Mouse (Mus musculus) urinary bladder, postnatal 36 days (tissue): ENCODE data around the gene Erp44.

Source experiments
- DNase-seq, 2 experiments: peaks; one replicate each; pipeline ENCODE4 v3.0.0; 2022; ENCODE audit warnings: low spot score in 2 of 2, mixed read lengths in 1 of 2

The Erp44 gene

GRCm38 (mm10) chr4:48239046-48239445 lies 40.3 kb downstream of the Erp44 start:
- DNase-seq = no peak

DNA sequence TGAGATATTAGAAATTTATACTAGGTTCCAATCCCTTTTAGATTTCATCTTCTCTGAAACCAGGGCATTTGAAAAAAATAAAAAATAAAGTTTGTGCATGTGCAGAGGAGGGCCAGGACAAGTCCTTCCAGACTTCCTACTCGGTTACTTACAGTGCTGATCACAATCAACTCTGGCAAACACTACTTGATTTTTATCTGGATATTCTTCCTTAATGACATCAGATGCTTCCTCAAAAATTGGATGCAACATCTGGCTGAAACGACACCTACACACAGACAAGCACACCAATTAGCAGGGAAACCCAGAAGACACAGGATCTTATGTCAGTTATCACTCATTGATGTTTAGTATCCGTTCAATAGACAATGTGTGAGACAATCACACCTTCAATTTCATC lies 42.6 kb downstream of the Erp44 start:
- no peak for DNase-seq

GRCm38 (mm10) chr4:48226800-48227199 lies 52.6 kb downstream of the Erp44 start:
- DNase-seq = peak in 1 of 2 experiments; percentile 16

GRCm38 (mm10) chr4:48225604-48226003 lies 53.8 kb downstream of the Erp44 start:
- peak in 1 of 2 experiments; percentile 46 for DNase-seq

DNA sequence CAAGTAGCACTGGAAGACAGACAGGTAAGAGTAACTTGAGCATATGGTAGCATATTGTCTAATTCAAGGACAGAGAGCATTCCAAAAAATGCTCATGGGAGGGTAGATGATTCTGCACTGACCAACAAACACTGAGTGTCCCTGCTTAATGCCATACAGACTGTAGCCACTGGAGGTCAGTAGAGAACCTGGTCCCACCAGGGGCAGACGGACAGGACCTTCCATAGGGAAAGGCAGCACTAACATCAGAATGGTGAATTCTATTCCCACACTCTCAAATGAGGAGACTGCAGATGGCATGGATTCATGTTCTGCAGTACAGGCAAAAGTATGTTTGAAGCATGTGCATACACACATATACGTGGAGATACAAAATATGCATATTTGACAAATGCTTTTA lies 54.2 kb downstream of the Erp44 start:
- DNase-seq = peak; percentile 69 to 73

GRCm38 (mm10) chr4:48203564-48203963 lies 75.8 kb downstream of the Erp44 start:
- no peak for DNase-seq

- no peak for DNase-seq
These were observed 80.9 kb downstream of the Erp44 start for GRCm38 (mm10) chr4:48198447-48198846.

DNA sequence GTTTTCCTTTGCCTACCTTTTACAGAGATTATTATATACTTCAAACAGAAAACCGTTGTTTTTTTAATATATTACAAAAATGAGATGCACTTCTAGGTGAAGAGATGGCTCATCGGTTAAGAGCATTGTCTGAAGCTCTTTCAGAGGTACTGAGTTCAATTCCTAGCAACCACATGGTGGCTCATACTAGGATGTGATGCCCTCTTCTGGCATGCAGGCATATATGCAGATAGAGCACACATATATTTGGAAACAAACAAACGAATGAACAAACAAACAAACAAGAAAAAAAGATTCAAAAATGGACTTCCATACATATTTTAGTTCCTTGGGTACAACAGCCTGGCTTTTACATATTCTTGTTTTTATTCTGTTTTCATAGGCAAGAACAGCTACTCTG lies 81.4 kb downstream of the Erp44 start:
- no peak for DNase-seq

GRCm38 (mm10) chr4:48182115-48182806 lies 97.1 kb downstream of the Erp44 start:
- no peak for DNase-seq

GRCm38 (mm10) chr4:48181366-48181765 lies 98.0 kb downstream of the Erp44 start:
- no peak for DNase-seq

DNA sequence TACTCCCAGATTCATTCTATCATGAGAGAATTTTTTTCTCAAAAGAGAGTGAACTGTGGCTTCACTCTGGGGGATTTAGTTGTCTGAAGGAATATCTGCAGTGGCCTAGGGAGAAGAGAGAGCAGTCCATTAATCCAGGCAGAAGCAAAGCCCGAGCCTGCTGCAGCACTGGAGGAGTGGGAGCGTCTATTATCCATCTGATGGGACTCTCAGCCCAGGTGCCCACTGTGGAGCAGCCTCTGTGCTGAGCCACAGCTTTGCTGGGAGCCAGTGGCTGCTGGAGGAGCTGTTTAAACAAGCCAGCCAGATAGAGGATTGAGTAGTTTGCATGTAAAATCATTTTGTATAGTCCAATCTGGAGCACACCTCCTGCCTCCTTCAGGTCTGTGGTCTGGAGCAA lies 98.4 kb downstream of the Erp44 start:
- no peak for DNase-seq

GRCm38 (mm10) chr4:48175666-48176065 lies 103.7 kb downstream of the Erp44 start:
- no peak for DNase-seq

DNA sequence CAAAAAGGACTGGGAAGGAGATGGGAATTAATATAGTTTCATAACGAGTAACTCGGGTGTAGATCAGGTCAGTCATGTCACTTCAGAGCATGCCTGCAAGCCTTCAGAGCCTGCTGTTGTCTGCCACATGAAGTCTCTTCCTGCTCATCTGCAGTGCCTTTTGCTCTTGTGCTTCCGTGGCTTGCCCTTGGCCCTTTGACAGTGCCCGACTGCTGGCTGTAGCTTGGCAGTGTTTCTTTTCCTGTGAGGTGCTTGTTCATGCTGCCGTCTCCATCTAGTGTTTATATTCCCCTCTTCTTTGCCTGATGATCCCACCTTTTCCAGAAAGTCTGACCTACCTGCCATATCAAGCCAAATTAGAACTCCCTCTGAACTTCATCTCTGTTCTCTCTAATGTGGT lies 115.5 kb downstream of the Erp44 start:
- no peak for DNase-seq

GRCm38 (mm10) chr4:48160386-48160785 lies 119.0 kb downstream of the Erp44 start:
- no peak for DNase-seq

DNA sequence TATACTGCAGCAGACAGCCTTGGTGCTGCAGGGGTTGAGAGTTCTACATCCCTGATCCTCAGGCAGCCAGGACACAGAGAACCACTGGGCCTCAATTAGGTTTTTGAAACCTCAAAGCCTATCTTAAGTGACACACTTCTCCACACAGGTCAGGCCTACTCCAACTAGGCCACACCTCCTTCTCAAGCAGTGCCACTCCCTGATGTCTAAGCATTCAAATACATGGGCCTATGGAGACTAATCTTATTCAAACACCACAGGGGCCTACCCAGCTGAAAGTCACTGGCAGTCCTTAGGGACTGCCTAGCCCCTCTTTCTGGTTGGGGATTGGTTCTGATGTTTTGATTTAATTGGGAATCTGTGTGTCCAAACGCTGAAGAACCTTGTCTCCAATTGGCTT lies 123.5 kb downstream of the Erp44 start:
- DNase-seq = no peak

DNA sequence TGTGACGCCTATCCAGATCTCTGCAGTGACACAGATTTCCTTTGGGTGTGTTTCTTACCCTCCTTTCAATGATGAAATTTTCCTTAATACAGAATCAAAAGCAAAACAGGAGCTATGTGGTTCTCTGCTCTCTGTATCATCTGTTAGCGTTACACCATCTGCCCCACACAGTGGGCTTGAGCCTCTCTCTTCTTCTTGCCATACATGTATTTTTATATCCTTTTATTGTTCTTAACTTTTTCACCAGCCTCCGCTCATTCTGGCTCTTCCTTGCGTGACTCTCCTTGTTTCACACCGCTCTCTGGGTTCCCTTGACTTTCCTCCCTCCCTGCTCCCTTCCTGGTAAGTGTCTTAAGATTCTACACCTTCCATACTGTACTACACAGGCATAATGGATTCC lies 126.1 kb downstream of the Erp44 start:
- no peak for DNase-seq

GRCm38 (mm10) chr4:48149492-48149891 lies 129.9 kb downstream of the Erp44 start:
- no peak for DNase-seq
